Mouse (Mus musculus): ENCODE data around the gene Galnt10.

Gene Galnt10

GRCm38 (mm10) chr11:57645018-57645559 lies at the start of gene Galnt10:
Galnt10 (plus strand) TSS chr11:57645442.
- DNase-seq (ENCODE audit: low read depth, low spot score) = peak; percentile 70

GRCm38 (mm10) chr11:57595899-57596298 lies 49.3 kb upstream of the Galnt10 start:
- no peak for DNase-seq (ENCODE audit: low read depth, low spot score)

- DNase-seq (ENCODE audit: low read depth, low spot score) = peak; percentile 47
These were observed 47.1 kb upstream of the Galnt10 start for GRCm38 (mm10) chr11:57598161-57598560.

GRCm38 (mm10) chr11:57599304-57599703 lies 45.9 kb upstream of the Galnt10 start:
- no peak for DNase-seq (ENCODE audit: low read depth, low spot score)

- no peak for DNase-seq (ENCODE audit: low read depth, low spot score)
These were observed 45.1 kb upstream of the Galnt10 start for GRCm38 (mm10) chr11:57600113-57600512.

- peak; percentile 72 for DNase-seq (ENCODE audit: low read depth, low spot score)
These were observed 44.6 kb upstream of the Galnt10 start for GRCm38 (mm10) chr11:57600621-57601121.

GRCm38 (mm10) chr11:57601806-57602455 lies 43.3 kb upstream of the Galnt10 start:
- DNase-seq (ENCODE audit: low read depth, low spot score) = no peak

GRCm38 (mm10) chr11:57605086-57605485 lies 40.2 kb upstream of the Galnt10 start:
- DNase-seq (ENCODE audit: low read depth, low spot score) = no peak

- DNase-seq (ENCODE audit: low read depth, low spot score) = no peak
These were observed 39.6 kb upstream of the Galnt10 start for GRCm38 (mm10) chr11:57605660-57606059.

GRCm38 (mm10) chr11:57614502-57614901 lies 30.7 kb upstream of the Galnt10 start:
- DNase-seq (ENCODE audit: low read depth, low spot score) = no peak

- no peak for DNase-seq (ENCODE audit: low read depth, low spot score)
These were observed 30.0 kb upstream of the Galnt10 start for GRCm38 (mm10) chr11:57615286-57615685.

GRCm38 (mm10) chr11:57615871-57616270 lies 29.4 kb upstream of the Galnt10 start:
- no peak for DNase-seq (ENCODE audit: low read depth, low spot score)

GRCm38 (mm10) chr11:57617526-57618264 lies 27.5 kb upstream of the Galnt10 start:
- no peak for DNase-seq (ENCODE audit: low read depth, low spot score)

GRCm38 (mm10) chr11:57621472-57621871 lies 23.8 kb upstream of the Galnt10 start:
- DNase-seq (ENCODE audit: low read depth, low spot score) = no peak

GRCm38 (mm10) chr11:57621876-57622275 lies 23.4 kb upstream of the Galnt10 start:
- no peak for DNase-seq (ENCODE audit: low read depth, low spot score)

- DNase-seq (ENCODE audit: low read depth, low spot score) = no peak
These were observed 20.8 kb upstream of the Galnt10 start for GRCm38 (mm10) chr11:57624490-57624893.

GRCm38 (mm10) chr11:57625465-57625864 lies 19.8 kb upstream of the Galnt10 start:
- DNase-seq (ENCODE audit: low read depth, low spot score) = no peak

- DNase-seq (ENCODE audit: low read depth, low spot score) = no peak
These were observed 18.0 kb upstream of the Galnt10 start for GRCm38 (mm10) chr11:57627086-57627735.

- no peak for DNase-seq (ENCODE audit: low read depth, low spot score)
These were observed 13.3 kb upstream of the Galnt10 start for GRCm38 (mm10) chr11:57631805-57632485.

GRCm38 (mm10) chr11:57633006-57633405 lies 12.2 kb upstream of the Galnt10 start:
- DNase-seq (ENCODE audit: low read depth, low spot score) = no peak

GRCm38 (mm10) chr11:57633975-57634585 lies 11.2 kb upstream of the Galnt10 start:
- DNase-seq (ENCODE audit: low read depth, low spot score) = no peak
